Mouse (Mus musculus) embryo, embryonic 11 days (tissue): ENCODE results near the gene Rtp4.

ENCODE experiments used
- DNase-seq: peaks from one replicate; pipeline ENCODE4 v3.0.0-alpha.2; 2015

Rtp4 gene

DNA sequence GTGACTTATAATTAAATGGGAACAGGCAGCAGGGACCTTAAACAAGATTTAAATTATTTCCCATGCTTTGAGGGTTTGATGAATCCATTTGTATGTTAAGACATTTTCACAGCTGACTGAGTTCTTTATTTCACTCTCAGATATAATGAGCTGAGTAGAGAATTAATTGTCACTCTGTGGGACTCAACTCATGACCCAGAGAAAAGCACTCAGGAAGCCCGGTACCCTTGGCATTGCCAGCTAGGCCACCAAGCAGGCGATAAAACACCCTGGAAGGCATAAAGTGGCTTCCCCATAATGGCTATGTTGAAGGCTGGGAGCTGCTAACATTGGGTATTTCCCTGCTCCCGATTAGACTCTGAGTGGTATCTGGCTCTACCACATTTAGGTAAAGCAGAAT, 76.6 kb downstream of the Rtp4 start:
- DNase-seq = no peak

DNA sequence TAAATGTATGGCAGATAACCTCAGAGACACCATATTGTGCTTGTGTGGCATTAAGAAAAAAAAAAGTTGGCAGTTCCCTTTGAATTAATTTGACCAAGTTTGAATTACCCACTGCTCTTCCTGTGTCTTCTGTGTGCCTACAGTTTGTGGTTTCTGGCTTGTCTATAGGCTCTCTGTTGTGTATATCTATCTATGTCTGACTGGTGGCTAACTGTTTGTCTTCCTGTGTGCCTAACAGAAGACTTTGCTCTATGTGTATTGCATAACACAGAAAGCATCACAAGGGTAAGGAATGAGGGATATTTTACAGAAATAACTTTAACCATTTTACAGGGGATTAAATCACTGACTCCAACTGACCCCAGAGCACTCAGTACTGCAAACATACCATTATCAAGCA, 77.9 kb downstream of the Rtp4 start:
- DNase-seq = no peak

DNA sequence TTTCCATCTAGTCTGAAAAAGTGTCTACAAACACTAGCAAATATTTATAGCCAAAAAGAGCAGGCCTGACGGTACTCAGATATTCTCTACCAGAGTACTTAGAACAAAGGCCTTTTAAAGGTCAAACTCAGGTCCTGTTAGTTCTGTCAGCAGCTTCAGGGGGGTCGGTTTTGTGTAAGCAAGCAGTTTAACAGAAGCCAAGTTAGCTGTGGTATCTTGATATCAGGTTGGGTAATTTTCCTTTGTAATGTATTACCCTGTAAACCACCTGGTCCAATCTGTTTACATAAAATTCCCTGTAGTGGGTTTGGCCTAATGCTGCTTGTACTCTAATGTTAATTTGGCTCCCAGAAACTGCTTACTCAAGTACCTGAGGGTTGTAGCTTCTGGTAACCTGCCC, 86.1 kb downstream of the Rtp4 start:
- DNase-seq = no peak

DNA sequence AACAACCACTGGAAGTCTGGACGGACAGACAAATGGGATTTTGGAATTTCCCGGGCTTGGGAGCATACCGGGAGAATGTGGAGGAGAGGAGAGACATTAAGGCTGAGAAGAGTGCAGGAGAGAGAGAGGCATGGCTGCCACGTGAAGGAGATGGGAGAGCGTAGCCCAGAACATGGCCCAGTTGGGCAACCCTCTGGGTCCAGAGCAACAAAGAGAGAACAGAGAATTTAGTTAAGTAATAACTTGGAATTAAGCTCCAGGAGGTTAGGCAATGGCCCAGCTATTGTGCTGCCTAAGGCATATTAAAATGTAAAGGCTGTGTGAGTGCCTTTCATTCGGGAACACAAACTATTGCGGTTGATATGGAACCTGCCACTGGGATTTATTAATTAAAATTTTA, 86.6 kb downstream of the Rtp4 start:
- no peak for DNase-seq

DNA sequence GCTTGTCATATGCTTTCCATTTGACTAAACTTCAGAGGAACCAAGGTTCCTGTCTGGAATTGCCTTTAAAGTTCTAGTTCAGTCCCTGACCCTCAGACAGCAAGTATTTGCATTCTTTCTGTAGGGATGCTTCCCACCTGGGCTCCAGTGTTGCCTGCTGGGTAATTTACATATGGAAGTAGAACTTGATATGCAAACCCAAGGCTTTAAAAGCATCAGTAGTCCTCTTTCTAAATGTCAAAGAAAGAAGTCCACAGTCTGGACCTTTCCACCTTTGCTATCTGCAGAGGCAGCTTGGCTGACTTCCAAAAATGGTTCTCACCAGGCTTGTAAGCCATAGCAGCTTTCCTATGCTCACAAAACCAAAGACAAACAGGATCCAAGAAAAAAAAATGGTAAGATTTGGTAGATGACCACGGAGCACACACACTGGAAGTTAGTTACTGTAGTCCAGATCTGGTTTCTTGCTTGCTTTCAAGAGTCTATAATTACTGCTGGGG, 87.9 kb downstream of the Rtp4 start:
- no peak for DNase-seq

DNA sequence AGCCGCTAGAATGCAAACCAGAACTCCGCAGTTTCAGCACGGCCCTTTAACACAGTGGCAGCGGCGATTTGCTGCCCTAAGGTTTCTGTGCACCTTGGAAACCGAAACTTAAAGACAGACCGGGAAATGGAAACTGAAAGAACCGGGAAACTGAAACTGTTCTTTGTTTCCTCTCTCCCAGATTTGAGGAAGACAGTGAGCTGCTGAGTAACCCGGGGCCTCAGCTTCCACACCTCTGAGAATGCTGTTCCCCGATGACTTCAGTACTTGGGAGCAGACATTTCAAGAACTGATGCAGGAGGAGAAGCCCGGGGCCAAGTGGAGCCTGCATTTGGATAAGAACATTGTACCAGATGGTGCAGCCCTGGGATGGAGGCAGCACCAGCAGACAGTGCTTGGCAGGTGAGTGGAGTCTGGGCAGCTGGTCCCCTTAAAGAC, 89.7 kb downstream of the Rtp4 start:
- peak; percentile 20 for DNase-seq

DNA sequence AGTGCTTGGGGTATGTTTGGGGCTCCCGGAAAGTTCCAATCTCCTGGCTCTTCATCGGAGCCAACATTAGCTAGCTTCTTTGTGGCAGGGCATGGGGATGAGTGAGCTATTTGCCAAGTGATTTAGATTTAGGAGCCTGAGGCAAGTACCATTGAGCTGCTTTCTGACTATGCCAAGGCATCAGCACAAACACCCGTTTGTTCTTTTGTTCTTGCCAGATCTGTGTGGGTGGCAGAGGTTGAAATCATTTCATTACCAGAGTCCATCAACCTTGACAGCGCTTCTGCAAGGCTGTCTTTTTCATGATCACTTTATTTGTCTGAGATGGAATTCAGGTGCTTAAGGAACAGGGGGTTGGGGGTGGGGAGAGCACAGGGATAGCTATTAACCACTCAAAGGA, 104.1 kb downstream of the Rtp4 start:
- no peak for DNase-seq

DNA sequence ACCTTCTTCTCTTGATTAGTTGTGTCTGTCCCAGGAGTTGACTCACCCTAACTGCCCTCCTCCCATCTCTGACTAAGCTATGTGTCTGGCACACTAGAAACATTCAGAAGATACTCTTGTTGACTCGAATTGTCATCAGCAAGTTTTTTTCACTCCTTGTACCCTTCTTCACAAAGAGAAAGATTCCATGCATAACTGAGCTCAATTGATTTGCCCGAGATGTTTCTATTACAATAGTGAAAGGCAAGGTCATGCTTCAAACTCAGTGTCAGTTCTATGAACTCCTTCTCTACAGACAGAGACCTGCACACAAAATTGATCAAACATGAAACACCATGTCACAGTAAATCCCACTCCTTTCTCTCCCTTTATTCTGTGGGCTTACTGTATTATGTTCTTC, 111.4 kb downstream of the Rtp4 start:
- no peak for DNase-seq

DNA sequence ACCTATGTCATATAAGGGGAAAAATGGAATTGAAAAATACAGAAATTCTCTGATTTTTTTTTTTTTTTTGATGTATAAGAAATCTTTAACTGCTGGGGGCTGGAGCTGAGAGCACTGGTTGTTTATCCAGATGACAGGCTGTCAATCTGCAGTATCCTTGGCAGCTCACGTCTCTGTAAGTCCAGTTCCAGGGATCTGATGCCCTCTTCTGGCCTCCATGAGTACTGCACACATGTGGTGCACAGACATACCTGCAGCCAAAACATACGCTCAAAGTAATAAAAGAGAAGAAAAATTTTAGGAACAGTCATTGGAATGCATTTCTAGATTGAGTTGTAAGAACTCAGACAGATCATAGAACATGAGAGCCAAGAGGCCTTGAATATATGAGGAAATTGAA, 112.6 kb downstream of the Rtp4 start:
- no peak for DNase-seq

DNA sequence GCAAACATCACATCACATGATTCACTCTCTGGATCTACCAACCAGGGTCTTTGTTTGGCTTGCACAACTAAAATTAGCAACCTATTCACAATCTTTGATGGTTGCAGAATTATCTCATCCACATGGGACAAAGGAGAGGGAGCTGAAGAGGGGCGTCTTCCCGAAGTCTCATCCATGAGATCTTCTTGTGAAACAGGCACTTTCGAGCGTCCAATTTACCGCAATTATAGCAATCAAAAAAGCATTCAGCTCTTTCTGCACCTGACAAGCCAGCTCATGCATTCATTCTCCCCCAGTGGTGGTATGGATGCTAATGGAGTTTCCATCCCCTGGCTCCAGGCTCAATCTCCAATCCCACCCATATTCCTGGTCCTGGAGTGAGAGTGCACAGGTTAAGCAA, 132.9 kb downstream of the Rtp4 start:
- DNase-seq = no peak

DNA sequence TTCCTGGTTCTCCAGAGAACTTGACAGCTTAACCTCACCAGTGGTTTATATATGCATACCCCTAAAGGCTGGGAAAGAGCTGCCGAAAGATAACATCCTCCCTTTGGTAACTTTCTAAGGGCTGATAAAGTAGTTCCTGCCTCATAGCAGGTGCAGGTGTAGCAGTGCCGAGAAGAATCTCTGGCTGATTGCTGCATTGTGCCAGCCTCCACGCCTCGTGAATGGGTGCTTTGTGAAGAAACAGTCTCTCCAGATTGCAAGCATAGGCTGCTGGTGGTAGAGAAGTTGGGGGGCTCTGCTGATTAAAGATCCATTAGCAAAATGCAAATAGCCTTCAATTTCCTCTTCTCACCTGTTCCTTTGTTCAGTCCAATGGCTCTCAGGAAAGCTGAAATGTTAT, 133.4 kb downstream of the Rtp4 start:
- DNase-seq = no peak

DNA sequence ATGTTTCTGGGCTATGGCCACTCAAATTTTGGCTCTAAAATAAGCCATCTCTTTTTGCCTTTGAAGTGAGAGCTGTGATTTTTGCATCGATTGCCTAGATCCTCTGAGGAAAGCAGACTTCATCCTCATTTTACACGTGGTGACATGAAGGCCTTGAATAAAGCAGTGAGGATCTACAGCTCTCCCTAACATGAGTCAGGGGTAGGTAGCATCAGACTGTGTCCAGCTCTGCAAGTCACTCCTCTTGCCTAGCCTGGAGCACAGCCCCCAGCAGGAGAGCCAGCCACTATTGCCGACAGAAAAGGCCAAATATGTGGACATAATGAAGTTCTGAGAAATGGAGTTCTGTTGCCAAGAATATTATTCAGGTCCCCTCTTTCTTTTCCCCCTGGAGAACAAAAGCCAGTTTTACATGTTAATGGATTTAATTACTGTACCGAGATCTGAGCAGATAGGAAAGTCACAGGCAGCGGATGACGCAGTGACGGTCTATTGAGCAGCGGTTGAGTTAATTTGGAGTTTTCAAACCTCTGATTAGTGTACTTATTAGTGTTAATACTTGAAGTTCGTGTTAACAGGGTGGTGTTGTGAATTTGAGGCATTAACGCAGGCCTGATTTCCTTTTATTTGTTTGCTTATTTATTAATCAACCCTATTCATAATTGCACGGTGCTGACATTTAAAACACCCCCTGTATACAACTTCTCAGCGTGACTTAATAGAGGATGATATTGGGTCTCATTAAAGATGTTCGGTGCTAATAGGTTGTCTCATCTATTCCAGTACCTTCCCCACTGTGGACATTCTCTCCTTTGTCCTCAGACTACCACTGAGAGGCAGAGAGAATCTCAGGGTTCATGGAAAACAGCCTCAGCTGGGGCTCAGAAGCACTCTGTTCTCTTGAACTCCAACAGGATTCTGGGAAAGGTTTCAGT, 139.8 kb downstream of the Rtp4 start:
- DNase-seq = no peak
